Mouse (Mus musculus): ENCODE results near the gene Senp2. TPM values are rescaled to one million over a fixed set of nuclear protein-coding genes. Genes with fewer than 3 reads are reported as not detected.
A peak's percentile ranks its signal among the peaks of the same experiment; 100 is the strongest.
"Not testable (repeated sequence)": the region's sequence is repeated elsewhere in the genome, so short reads cannot be mapped to it uniquely, and the experiment has no call there.

Gene Senp2
- polyA plus RNA-seq, 1 experiment from 2014 or later: 37.0 TPM

DNA sequence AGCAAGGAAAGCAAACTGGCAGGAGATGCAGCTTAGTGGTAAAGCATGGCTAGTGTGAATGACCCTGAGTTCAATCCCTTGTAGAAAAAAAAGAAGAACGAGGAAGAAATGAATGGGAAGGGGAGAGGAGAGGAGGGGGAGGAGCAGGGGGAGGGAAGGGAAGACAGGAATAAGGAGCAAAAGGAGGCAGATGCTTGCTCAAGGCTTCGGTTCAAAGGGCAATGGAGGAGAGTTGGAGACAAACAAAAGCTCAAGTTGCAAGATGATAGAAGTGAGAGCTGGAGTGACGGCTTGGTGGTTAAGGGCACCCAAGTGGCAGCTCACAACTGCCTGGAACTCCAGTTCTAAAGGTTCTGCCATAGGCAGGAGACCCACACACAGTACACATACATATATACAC, 23.1 kb upstream of the Senp2 start:
- Histone ChIP-seq H3K9ac (replicated peaks; ENCODE audit: low read length) (no peak overlapping the region), H3K27me3 (ENCODE audit: insufficient read depth, low read length) (no peaks in the 10 kb centered on the region), H3K4me1 (ENCODE audit: insufficient read depth, low read length) (no peaks in the 10 kb centered on the region), H3K36me3 (ENCODE audit: insufficient read depth, low read length) (no peaks in the 10 kb centered on the region), H3K4me2 (replicated peaks; ENCODE audit: low read depth, low read length) (no peak overlapping the region), H3K9me3 (ENCODE audit: low read length) (0 out of 2 replicates have a peak, but pooled peaks cover 3% of the 10 kb centered on the region), H3K27ac (ENCODE audit: low read length) (no peak overlapping the region), H3K4me3 (ENCODE audit: low read length) (no peak overlapping the region)
- ATAC-seq (ENCODE audit: low FRiP score, low TSS enrichment): no peak
- 22% methylated on average over 3 of the region's 3 CpGs for WGBS

DNA sequence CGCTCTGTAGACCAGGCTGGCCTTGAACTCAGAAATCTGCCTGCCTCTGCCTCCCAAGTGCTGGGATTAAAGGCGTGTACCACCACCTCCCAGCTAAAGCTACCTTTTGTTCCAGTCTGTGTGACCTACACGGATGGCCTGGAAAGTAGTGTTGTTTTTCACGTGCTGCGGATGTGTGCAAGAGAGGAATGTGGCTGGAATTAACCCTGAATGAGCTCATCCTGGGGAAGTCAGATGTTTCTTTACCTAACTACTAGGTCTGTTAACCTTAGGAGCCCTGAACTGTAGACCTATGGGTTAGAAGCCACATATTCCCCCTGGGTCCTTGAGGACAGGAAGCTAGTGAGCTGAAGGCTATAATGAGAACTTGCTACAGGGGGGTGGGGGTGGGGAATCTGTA, 21.3 kb upstream of the Senp2 start:
- Histone ChIP-seq H3K4me2 (replicated peaks; ENCODE audit: low read depth, low read length) (no peak overlapping the region), H3K9ac (replicated peaks; ENCODE audit: low read length) (no peak overlapping the region), H3K9me3 (ENCODE audit: low read length) (no peaks in the 10 kb centered on the region), H3K4me3 (ENCODE audit: low read length) (no peak overlapping the region), H3K36me3 (ENCODE audit: insufficient read depth, low read length) (no peaks in the 10 kb centered on the region), H3K27ac (ENCODE audit: low read length) (no peak overlapping the region), H3K27me3 (ENCODE audit: insufficient read depth, low read length) (no peaks in the 10 kb centered on the region), H3K4me1 (ENCODE audit: insufficient read depth, low read length) (no peaks in the 10 kb centered on the region)
- 55% methylated on average over 5 of the region's 5 CpGs for WGBS
- no peak for ATAC-seq (ENCODE audit: low FRiP score, low TSS enrichment)

DNA sequence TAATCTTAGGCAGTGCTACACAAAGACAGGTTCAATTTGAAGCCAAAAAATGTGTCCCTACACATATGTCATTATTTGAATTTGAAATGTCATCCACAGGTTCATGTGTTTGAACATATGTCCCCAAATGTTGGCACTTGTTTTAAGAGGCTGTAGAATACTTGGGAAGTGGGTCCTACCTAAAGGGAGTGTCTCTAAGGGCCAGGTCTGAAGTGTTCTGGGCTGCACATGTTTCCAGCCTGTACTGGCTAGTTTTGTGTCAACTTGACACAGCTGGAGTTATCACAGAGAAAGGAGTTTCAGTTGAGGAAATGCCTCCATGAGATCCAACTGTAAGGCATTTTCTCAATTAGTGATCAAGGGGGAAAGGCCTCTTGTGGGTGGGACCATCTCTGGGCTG, 18.4 kb upstream of the Senp2 start:
- ATAC-seq (ENCODE audit: low FRiP score, low TSS enrichment); H3K4me2 ChIP-seq (replicated peaks; ENCODE audit: low read depth, low read length); H3K4me1 ChIP-seq (ENCODE audit: insufficient read depth, low read length); H3K36me3 ChIP-seq (ENCODE audit: insufficient read depth, low read length); H3K9ac ChIP-seq (replicated peaks; ENCODE audit: low read length); H3K9me3 ChIP-seq (ENCODE audit: low read length); H3K27ac ChIP-seq (ENCODE audit: low read length); H3K4me3 ChIP-seq (ENCODE audit: low read length); H3K27me3 ChIP-seq (ENCODE audit: insufficient read depth, low read length): not testable (repeated sequence)

DNA sequence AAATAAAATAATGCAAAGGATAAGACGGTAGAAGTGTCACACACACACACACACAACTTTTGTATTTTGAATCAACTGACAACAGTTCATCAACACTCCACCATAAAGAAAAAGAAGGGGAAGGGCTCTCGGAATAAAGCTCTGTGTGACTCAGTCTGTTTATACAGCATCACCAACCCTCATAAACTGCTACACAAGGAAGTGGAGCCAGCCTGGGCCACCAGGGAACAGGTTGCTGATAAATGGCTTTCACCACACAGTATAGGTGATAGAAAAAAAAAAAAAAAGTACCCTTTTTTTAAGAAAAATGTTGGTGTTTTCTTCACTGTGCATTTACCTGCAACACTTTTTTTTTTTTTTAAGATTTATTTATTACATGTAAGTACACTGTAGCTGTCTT, 17.5 kb upstream of the Senp2 start:
- no peak overlapping the region for H3K27ac ChIP-seq (ENCODE audit: low read length)
- H3K27me3 ChIP-seq (ENCODE audit: insufficient read depth, low read length): no peaks in the 10 kb centered on the region
- no peak overlapping the region for H3K4me2 ChIP-seq (replicated peaks; ENCODE audit: low read depth, low read length)
- no peak overlapping the region for H3K9ac ChIP-seq (replicated peaks; ENCODE audit: low read length)
- H3K4me1 ChIP-seq (ENCODE audit: insufficient read depth, low read length): peaks cover 3% of the 10 kb centered on the region; the same call in 1 of the 2 replicates
- WGBS: 68% methylated on average over 2 of the region's 2 CpGs
- no peak overlapping the region for H3K4me3 ChIP-seq (ENCODE audit: low read length)
- H3K9me3 ChIP-seq (ENCODE audit: low read length): no peaks in the 10 kb centered on the region
- no peak for ATAC-seq (ENCODE audit: low FRiP score, low TSS enrichment)
- no peaks in the 10 kb centered on the region for H3K36me3 ChIP-seq (ENCODE audit: insufficient read depth, low read length)

DNA sequence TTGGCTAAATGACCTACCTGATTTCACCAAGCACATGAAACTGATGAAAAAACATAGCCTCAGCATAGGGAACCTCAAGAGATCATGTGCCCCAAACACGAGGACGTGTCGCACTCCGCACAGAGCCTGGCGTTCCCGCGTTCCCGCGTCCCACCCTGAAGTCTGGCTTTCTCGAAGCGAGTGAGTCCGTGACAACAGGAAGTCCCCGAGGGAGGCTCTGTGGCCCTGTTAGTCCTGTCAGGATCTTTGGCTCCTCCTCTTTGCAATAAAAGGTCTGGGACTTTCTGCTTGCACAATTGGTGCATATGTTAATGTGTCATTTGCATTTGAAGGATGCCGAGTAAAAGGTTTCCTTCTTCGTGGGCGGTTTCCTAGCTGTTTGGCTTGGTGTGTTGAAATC, 14.0 kb upstream of the Senp2 start, which contains the start of gene Liph:
Gene Liph (minus strand): TSS at position 360 of the 400 bp plus-strand sequence.
- no peaks in the 10 kb centered on the region for H3K27me3 ChIP-seq (ENCODE audit: insufficient read depth, low read length)
- WGBS: 7% methylated on average over 16 of the region's 16 CpGs
- ATAC-seq (ENCODE audit: low FRiP score, low TSS enrichment): no peak
- H3K4me2 ChIP-seq (replicated peaks; ENCODE audit: low read depth, low read length): peak within 1 kb of the TSS; percentile 49
- peak within 1 kb of the TSS; percentile 32 for H3K4me3 ChIP-seq (ENCODE audit: low read length)
- H3K27ac ChIP-seq (ENCODE audit: low read length): no peak within 1 kb of the TSS
- no peaks in the 10 kb centered on the region for H3K36me3 ChIP-seq (ENCODE audit: insufficient read depth, low read length)
- 0 out of 2 replicates have a peak within 1 kb of the TSS, but pooled peaks have one; percentile 4 for H3K9ac ChIP-seq (replicated peaks; ENCODE audit: low read length)
- no peaks in the 10 kb centered on the region for H3K9me3 ChIP-seq (ENCODE audit: low read length)
- peaks cover 3% of the 10 kb centered on the region; the same call in 1 of the 2 replicates for H3K4me1 ChIP-seq (ENCODE audit: insufficient read depth, low read length)

DNA sequence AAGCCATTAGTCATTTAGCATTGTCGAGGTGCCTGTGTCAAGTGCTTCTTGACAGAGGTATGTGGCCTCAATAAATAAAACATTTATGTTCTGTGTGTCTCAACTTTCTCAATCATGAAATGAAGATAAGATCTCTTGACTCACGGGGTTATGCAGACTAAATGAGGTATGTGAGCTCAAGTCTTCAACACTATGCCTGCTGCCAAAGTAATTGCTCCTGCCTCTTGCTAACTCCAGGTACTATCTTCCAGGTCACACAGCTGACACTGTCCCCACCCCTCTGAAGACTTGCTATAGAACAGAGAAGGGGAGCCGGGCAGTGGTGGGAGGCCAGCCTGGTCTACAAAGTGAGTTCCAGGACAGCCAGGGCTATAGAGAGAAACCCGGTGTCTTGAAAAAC, 12.9 kb upstream of the Senp2 start:
- H3K4me2 ChIP-seq (replicated peaks; ENCODE audit: low read depth, low read length): no peak overlapping the region
- H3K4me3 ChIP-seq (ENCODE audit: low read length): no peak overlapping the region
- WGBS: 25% methylated on average over 4 of the region's 4 CpGs
- no peaks in the 10 kb centered on the region for H3K27me3 ChIP-seq (ENCODE audit: insufficient read depth, low read length)
- H3K4me1 ChIP-seq (ENCODE audit: insufficient read depth, low read length): peaks cover 3% of the 10 kb centered on the region; the same call in 1 of the 2 replicates
- H3K36me3 ChIP-seq (ENCODE audit: insufficient read depth, low read length): no peaks in the 10 kb centered on the region
- no peak overlapping the region for H3K27ac ChIP-seq (ENCODE audit: low read length)
- no peak overlapping the region for H3K9ac ChIP-seq (replicated peaks; ENCODE audit: low read length)
- H3K9me3 ChIP-seq (ENCODE audit: low read length): no peaks in the 10 kb centered on the region
- ATAC-seq (ENCODE audit: low FRiP score, low TSS enrichment): no peak

DNA sequence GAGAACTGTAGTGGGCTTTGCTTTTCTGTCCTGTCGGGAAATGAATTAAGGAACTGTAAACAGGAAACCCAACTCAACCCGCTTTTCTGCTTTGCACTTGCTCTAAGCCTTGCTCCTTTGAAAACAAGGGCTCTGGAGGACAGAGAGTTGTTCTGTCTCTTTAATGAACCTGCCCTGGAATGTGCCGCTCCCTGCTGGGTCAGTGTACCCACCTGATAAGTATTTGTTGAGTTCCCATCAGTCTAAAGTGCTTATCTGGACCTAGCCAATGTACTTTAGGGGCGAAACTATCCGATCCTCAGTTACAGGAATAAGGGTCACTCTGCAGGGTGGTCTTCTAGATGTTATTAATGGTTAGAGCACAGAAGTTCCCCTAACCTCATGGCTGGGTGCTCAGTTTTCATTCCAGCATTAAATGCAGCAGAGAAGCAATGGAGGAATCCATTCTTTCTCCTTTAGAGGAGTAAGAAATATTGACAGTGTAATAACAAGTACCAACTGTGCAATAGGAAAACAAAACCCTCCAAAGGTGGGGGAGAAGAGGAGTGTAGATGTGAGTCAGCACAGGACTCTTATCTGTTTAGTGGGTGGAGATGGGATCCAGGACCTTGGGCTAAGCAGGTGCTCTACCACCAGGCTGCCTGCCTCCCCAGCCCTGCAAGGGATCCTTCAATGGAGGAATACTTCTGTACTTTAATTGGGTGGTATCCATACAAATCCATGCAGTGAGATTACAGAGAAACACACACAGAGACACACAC, 12.2 kb upstream of the Senp2 start:
- Histone ChIP-seq H3K9ac (replicated peaks; ENCODE audit: low read length) (no peak overlapping the region), H3K27ac (ENCODE audit: low read length) (peak overlapping the region; percentile 10; the same call in 1 of the 2 replicates), H3K9me3 (ENCODE audit: low read length) (no peaks in the 10 kb centered on the region), H3K27me3 (ENCODE audit: insufficient read depth, low read length) (no peaks in the 10 kb centered on the region), H3K4me1 (ENCODE audit: insufficient read depth, low read length) (peaks cover 3% of the 10 kb centered on the region; the same call in 1 of the 2 replicates), H3K4me3 (ENCODE audit: low read length) (no peak overlapping the region), H3K36me3 (ENCODE audit: insufficient read depth, low read length) (no peaks in the 10 kb centered on the region), H3K4me2 (replicated peaks; ENCODE audit: low read depth, low read length) (no peak overlapping the region)
- 43% methylated on average over 5 of the region's 5 CpGs for WGBS
- no peak for ATAC-seq (ENCODE audit: low FRiP score, low TSS enrichment)

DNA sequence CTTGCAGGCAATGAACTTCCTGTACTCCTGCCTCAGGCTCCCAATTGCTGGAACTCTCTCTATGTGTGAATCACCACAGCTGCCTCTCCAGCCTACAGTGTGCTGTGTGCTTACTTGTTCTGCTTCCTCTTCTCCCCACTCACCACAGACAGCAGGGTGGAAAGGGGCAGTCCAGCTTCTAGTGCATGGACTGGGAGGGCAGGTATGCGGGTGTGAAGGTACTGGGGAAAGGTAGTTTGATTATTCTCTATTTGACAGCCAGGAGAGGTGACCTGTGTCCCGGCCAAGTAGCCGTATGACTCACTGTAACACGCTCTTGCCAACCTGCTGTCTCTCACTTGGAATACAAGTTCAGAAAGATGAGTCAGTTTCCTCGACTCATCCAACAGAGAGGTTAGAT, 11.2 kb upstream of the Senp2 start:
- H3K36me3 ChIP-seq (ENCODE audit: insufficient read depth, low read length): no peaks in the 10 kb centered on the region
- WGBS: 74% methylated on average over 5 of the region's 5 CpGs
- ATAC-seq (ENCODE audit: low FRiP score, low TSS enrichment): no peak
- H3K4me2 ChIP-seq (replicated peaks; ENCODE audit: low read depth, low read length): no peak overlapping the region
- no peaks in the 10 kb centered on the region for H3K9me3 ChIP-seq (ENCODE audit: low read length)
- no peaks in the 10 kb centered on the region for H3K27me3 ChIP-seq (ENCODE audit: insufficient read depth, low read length)
- H3K4me3 ChIP-seq (ENCODE audit: low read length): no peak overlapping the region
- no peak overlapping the region for H3K9ac ChIP-seq (replicated peaks; ENCODE audit: low read length)
- no peak overlapping the region for H3K27ac ChIP-seq (ENCODE audit: low read length)
- H3K4me1 ChIP-seq (ENCODE audit: insufficient read depth, low read length): peaks cover 3% of the 10 kb centered on the region; the same call in 1 of the 2 replicates

DNA sequence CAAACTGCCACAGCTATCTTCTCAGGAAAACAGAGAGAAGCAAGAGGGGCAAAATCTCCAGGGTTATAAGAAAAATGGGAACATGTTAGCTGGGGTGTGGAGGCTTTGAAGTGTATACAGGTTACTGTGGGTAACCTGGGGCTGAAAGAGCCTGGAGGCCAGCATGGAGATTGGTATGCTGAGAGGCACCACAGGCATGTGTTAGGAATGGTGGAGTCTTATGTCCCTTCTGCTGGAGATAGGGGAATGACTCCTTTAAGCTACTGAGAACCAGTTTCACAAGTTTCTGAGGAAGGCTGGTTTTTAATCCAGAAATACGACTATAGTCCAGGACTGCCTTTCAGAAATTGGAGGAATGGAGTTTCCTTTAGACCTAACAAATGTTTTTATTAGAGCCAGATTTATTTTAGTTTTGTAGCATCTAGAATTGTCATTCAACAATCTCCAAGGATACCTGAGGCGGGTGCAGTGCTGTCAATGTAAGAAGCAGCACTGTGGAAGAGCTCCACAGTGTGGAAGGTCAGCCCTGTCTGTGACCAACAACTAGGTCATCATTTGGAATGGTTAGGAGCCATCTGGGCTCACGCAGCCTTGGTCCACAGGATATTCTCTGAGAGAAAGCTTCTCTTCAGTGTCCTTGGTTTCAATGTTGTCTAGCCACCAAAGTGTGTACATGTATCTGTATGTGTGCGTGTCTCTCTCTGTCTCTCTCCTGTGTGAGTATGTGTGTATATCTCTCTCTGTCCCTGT, 9.2 kb upstream of the Senp2 start:
- H3K4me3 ChIP-seq (ENCODE audit: low read length): no peak overlapping the region
- peaks cover 2% of the 10 kb centered on the region; the same call in 1 of the 2 replicates for H3K4me1 ChIP-seq (ENCODE audit: insufficient read depth, low read length)
- no peak overlapping the region for H3K4me2 ChIP-seq (replicated peaks; ENCODE audit: low read depth, low read length)
- no peaks in the 10 kb centered on the region for H3K36me3 ChIP-seq (ENCODE audit: insufficient read depth, low read length)
- H3K9me3 ChIP-seq (ENCODE audit: low read length): no peaks in the 10 kb centered on the region
- no peaks in the 10 kb centered on the region for H3K27me3 ChIP-seq (ENCODE audit: insufficient read depth, low read length)
- 76% methylated on average over 4 of the region's 4 CpGs for WGBS
- ATAC-seq (ENCODE audit: low FRiP score, low TSS enrichment): no peak
- no peak overlapping the region for H3K27ac ChIP-seq (ENCODE audit: low read length)
- H3K9ac ChIP-seq (replicated peaks; ENCODE audit: low read length): no peak overlapping the region

DNA sequence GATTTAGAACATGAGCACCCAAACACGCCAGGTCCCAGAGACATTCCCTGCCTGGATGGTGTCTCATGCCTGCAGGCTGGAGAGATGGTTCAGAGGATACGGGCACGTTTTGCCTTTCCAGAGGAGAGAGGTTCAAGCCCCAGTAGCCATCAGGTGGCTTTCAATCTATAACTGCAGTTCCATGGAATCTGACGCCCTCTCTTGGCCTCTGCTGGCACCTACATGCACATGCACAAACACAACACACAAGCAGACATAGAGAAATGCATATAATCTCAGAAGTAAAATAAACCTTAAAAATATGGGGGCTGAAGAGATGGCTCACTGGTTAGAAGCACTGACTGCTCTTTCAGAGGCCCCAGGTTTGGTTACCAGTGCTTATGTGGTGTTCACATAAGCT, 8.1 kb upstream of the Senp2 start:
- ATAC-seq (ENCODE audit: low FRiP score, low TSS enrichment): no peak
- 63% methylated on average over 4 of the region's 4 CpGs for WGBS
- Histone ChIP-seq H3K27me3 (ENCODE audit: insufficient read depth, low read length) (no peaks in the 10 kb centered on the region), H3K4me2 (replicated peaks; ENCODE audit: low read depth, low read length) (no peak overlapping the region), H3K36me3 (ENCODE audit: insufficient read depth, low read length) (no peaks in the 10 kb centered on the region), H3K4me3 (ENCODE audit: low read length) (no peak overlapping the region), H3K9ac (replicated peaks; ENCODE audit: low read length) (no peak overlapping the region), H3K4me1 (ENCODE audit: insufficient read depth, low read length) (no peaks in the 10 kb centered on the region), H3K9me3 (ENCODE audit: low read length) (no peaks in the 10 kb centered on the region), H3K27ac (ENCODE audit: low read length) (no peak overlapping the region)

All from kidney, embryonic 16.5 days (tissue).